Mouse (Mus musculus): ENCODE measurements around the gene Cipc. TPM values are rescaled to one million over a fixed set of nuclear protein-coding genes. Genes with fewer than 3 reads are reported as not detected.

Gene Cipc
- polyA plus RNA-seq, 1 experiment from 2014 or later = 23.3 TPM

DNA sequence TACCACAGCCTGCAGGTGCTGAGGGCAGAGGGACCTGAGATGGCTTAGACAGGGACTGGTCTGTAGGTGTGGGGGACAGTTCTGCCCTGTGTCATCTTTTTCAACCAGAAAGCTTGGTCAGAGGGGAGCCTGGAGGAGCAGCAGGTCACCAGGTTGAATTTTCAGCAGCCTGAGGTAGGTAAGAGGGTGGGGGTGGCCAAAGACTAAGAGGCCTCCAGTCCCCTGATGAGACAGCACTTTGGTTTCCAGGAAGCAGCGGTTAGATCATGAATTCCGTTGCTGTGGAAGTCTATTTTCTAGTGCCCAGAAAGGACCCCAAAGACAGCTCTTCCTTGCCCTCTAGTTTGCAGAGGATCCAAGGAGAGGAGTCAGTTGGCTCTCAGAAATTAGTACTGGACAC is 32.5 kb upstream of the Cipc start:
- 61% methylated on average over 2 of the region's 2 CpGs for WGBS

GRCm38 (mm10) chr12:86914756-86915155 is 32.1 kb upstream of the Cipc start:
- peaks cover 42% of the 10 kb centered on the region for H3K4me1 ChIP-seq
- H3K36me3 ChIP-seq = no peaks in the 10 kb centered on the region
- 0 out of 2 replicates have a peak, but pooled peaks cover 5% of the 10 kb centered on the region for H3K27me3 ChIP-seq
- H3K4me2 ChIP-seq = no peak overlapping the region
- ATAC-seq (ENCODE audit: insufficient number of reproducible peaks, low FRiP score, low TSS enrichment, low read depth) = no peak
- H3K9ac ChIP-seq = no peak overlapping the region
- WGBS = 48% methylated on average over 6 of the region's 6 CpGs
- no peak overlapping the region for H3K4me3 ChIP-seq
- 0 out of 2 replicates have a peak overlapping the region, but pooled peaks have one; percentile 33 for H3K27ac ChIP-seq
- H3K9me3 ChIP-seq = no peaks in the 10 kb centered on the region

More for the DNA sequence above, 32.5 kb upstream of the Cipc start:
- H3K4me1 ChIP-seq = peaks cover 40% of the 10 kb centered on the region
- H3K36me3 ChIP-seq = no peaks in the 10 kb centered on the region
- no peak overlapping the region for H3K9ac ChIP-seq
- 0 out of 2 replicates have a peak, but pooled peaks cover 5% of the 10 kb centered on the region for H3K27me3 ChIP-seq
- no peak overlapping the region for H3K4me3 ChIP-seq
- H3K27ac ChIP-seq = no peak overlapping the region
- no peak for ATAC-seq (ENCODE audit: insufficient number of reproducible peaks, low FRiP score, low TSS enrichment, low read depth)
- H3K4me2 ChIP-seq = no peak overlapping the region
- H3K9me3 ChIP-seq = no peaks in the 10 kb centered on the region

DNA sequence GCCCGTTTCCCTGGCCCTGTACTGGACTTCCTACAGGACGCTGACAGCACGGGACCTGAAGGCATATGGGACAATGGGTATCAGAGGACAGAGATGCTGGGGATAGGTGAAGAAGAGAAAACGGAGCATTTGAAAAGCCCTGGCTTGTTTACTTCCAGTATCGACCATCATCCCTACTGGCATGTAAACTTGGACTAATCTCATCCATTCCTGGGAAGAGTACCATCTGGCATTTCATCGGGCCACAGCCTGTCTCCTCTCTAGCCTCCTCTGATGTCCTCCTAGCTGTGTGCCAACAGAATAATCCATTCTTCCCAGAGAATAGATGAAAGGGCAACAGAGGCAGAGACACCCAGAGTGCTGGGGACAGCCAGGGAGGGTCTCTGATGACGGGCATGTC is 31.2 kb upstream of the Cipc start:
- H3K4me2 ChIP-seq = no peak overlapping the region
- H3K4me3 ChIP-seq = no peak overlapping the region
- ATAC-seq (ENCODE audit: insufficient number of reproducible peaks, low FRiP score, low TSS enrichment, low read depth) = no peak
- H3K36me3 ChIP-seq = no peaks in the 10 kb centered on the region
- H3K9me3 ChIP-seq = no peaks in the 10 kb centered on the region
- no peak overlapping the region for H3K9ac ChIP-seq
- WGBS = 78% methylated on average over 7 of the region's 7 CpGs
- H3K27me3 ChIP-seq = 0 out of 2 replicates have a peak, but pooled peaks cover 5% of the 10 kb centered on the region
- H3K27ac ChIP-seq = no peak overlapping the region
- H3K4me1 ChIP-seq = peaks cover 42% of the 10 kb centered on the region

GRCm38 (mm10) chr12:86916796-86917573 is 29.9 kb upstream of the Cipc start:
- no peaks in the 10 kb centered on the region for H3K36me3 ChIP-seq
- no peak overlapping the region for H3K9ac ChIP-seq
- no peak overlapping the region for H3K4me3 ChIP-seq
- peaks cover 33% of the 10 kb centered on the region for H3K4me1 ChIP-seq
- ATAC-seq (ENCODE audit: insufficient number of reproducible peaks, low FRiP score, low TSS enrichment, low read depth) = no peak
- WGBS = 80% methylated on average over 7 of the region's 7 CpGs
- no peak overlapping the region for H3K27ac ChIP-seq
- H3K4me2 ChIP-seq = no peak overlapping the region
- H3K27me3 ChIP-seq = 0 out of 2 replicates have a peak, but pooled peaks cover 5% of the 10 kb centered on the region
- H3K9me3 ChIP-seq = no peaks in the 10 kb centered on the region

- no peak for ATAC-seq (ENCODE audit: insufficient number of reproducible peaks, low FRiP score, low TSS enrichment, low read depth)
- Histone ChIP-seq H3K9me3 (no peaks in the 10 kb centered on the region), H3K27ac (no peak overlapping the region), H3K9ac (no peak overlapping the region), H3K4me3 (no peak overlapping the region), H3K4me2 (no peak overlapping the region), H3K27me3 (0 out of 2 replicates have a peak, but pooled peaks cover 5% of the 10 kb centered on the region), H3K4me1 (peaks cover 26% of the 10 kb centered on the region), H3K36me3 (no peaks in the 10 kb centered on the region)
- WGBS = 28% methylated on average over 11 of the region's 11 CpGs
These were observed 28.4 kb upstream of the Cipc start for GRCm38 (mm10) chr12:86918361-86918967.

DNA sequence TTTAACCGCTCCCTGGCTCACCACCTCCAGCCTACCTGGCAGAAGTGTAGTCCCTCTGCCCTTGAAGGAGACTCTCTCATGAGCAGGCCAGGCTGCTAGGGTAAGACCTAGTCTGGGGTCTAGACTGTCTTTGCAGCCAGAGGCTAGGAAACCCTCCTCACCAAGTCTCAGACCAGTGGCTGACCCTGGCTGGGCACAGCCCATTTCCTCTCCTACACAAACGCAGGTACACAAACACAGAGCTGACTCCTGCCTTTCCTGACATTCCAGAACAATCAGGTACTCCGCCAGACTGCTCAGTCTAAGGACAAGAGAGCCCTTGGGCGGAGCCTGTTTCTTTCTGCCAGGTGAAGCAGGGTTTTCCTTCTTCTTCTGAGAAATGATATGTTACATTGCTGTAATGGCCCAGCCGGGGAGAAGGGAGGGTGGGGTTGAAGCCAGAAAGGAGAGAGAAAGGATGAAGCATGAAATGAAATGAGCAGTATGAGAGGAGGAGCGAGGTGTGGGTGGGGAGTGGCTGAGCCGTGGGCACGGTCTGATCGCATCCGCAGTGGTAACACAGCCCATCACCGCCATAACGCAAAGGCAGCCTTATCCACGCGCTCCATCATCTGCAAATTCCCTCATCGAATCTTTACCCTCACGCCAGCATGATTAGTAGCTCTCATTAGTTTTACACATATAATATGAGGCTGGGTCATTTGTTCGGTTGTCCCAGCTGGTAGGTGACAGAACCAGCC is 27.7 kb upstream of the Cipc start:
- no peak overlapping the region for H3K9ac ChIP-seq
- ATAC-seq (ENCODE audit: insufficient number of reproducible peaks, low FRiP score, low TSS enrichment, low read depth) = no peak
- H3K9me3 ChIP-seq = no peaks in the 10 kb centered on the region
- WGBS = 76% methylated on average over 17 of the region's 17 CpGs
- 0 out of 2 replicates have a peak, but pooled peaks cover under 1% of the 10 kb centered on the region for H3K27me3 ChIP-seq
- peaks cover 27% of the 10 kb centered on the region for H3K4me1 ChIP-seq
- H3K4me3 ChIP-seq = no peak overlapping the region
- H3K4me2 ChIP-seq = no peak overlapping the region
- H3K36me3 ChIP-seq = no peaks in the 10 kb centered on the region
- H3K27ac ChIP-seq = 0 out of 2 replicates have a peak overlapping the region, but pooled peaks have one; percentile 29

DNA sequence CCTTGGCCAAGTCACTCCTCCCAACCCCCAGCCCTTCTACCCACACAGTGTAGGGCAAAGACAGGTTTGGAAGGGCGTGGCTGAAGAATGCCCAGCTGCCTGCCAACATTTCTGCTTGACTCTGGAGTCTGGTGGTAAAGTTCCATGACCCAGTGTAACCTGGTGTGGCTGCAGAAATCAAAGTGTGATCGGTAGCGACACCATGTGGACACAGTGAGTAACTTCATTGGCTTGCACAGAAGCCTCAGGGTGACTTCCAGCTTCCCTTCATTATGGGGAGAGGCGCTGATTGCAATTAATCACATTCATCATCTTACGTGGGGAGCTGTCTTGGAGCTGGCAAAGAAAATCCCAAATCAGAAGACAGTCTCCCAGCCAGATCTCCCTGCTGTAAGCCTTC is 23.0 kb upstream of the Cipc start:
- no peak overlapping the region for H3K9ac ChIP-seq
- no peaks in the 10 kb centered on the region for H3K27me3 ChIP-seq
- WGBS = 5% methylated on average over 5 of the region's 5 CpGs
- no peaks in the 10 kb centered on the region for H3K36me3 ChIP-seq
- no peak overlapping the region for H3K4me3 ChIP-seq
- no peaks in the 10 kb centered on the region for H3K9me3 ChIP-seq
- H3K4me2 ChIP-seq = no peak overlapping the region
- H3K27ac ChIP-seq = no peak overlapping the region
- H3K4me1 ChIP-seq = peaks cover 13% of the 10 kb centered on the region; the same call in 1 of the 2 replicates
- no peak for ATAC-seq (ENCODE audit: insufficient number of reproducible peaks, low FRiP score, low TSS enrichment, low read depth)

- 77% methylated on average over 6 of the region's 6 CpGs for WGBS
- no peak for ATAC-seq (ENCODE audit: insufficient number of reproducible peaks, low FRiP score, low TSS enrichment, low read depth)
These were observed 15.7 kb upstream of the Cipc start for GRCm38 (mm10) chr12:86930934-86931729.

DNA sequence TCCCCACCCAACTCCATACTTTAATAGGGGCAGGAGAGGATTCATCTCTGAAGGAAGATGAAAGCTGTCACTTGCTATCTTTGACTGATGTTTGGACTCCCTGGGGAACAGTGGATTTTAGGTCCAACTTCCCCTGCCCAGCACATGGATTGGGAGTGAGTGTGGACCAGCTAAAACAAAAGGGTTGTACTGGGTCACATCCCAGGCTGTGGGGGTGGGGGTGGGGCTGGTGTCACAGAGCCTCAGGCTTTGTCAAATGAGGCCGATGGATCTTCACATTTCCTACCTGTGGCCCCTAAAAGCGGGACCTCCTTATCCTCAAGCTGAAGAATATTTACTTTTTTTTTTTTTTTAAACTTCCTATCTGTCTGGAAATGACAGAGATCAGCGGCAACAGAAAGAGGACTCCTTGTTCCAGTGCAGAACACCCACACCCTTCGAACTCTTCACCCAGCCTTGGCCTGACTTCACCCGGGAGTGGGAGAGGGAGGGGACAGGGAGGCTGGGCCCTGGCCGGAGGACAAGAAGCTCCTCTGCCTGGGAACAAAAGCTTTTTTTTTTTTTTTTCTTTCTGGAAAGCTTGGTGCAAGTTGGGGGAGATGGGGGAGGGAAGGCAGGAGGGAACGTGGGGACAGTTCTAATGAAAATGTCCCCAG is 14.8 kb upstream of the Cipc start:
- 20% methylated on average over 7 of the region's 7 CpGs for WGBS
- Histone ChIP-seq H3K27ac (no peak overlapping the region), H3K36me3 (no peaks in the 10 kb centered on the region), H3K9me3 (no peaks in the 10 kb centered on the region), H3K4me3 (no peak overlapping the region), H3K27me3 (no peaks in the 10 kb centered on the region), H3K9ac (no peak overlapping the region), H3K4me2 (no peak overlapping the region), H3K4me1 (peaks cover 10% of the 10 kb centered on the region)
- no peak for ATAC-seq (ENCODE audit: insufficient number of reproducible peaks, low FRiP score, low TSS enrichment, low read depth)

More at GRCm38 (mm10) chr12:86930934-86931729, 15.7 kb upstream of the Cipc start:
- H3K4me1 ChIP-seq = peaks cover 10% of the 10 kb centered on the region
- no peak overlapping the region for H3K4me3 ChIP-seq
- no peaks in the 10 kb centered on the region for H3K36me3 ChIP-seq
- H3K9ac ChIP-seq = no peak overlapping the region
- H3K27me3 ChIP-seq = no peaks in the 10 kb centered on the region
- no peaks in the 10 kb centered on the region for H3K9me3 ChIP-seq
- H3K4me2 ChIP-seq = no peak overlapping the region
- no peak overlapping the region for H3K27ac ChIP-seq

- H3K4me1 ChIP-seq = peaks cover 10% of the 10 kb centered on the region
- H3K27ac ChIP-seq = no peak overlapping the region
- no peak overlapping the region for H3K9ac ChIP-seq
- no peaks in the 10 kb centered on the region for H3K9me3 ChIP-seq
- WGBS = 33% methylated on average over 6 of the region's 6 CpGs
- no peak for ATAC-seq (ENCODE audit: insufficient number of reproducible peaks, low FRiP score, low TSS enrichment, low read depth)
- no peak overlapping the region for H3K4me2 ChIP-seq
- H3K4me3 ChIP-seq = no peak overlapping the region
- H3K36me3 ChIP-seq = no peaks in the 10 kb centered on the region
- H3K27me3 ChIP-seq = no peaks in the 10 kb centered on the region
These were observed 14.3 kb upstream of the Cipc start for GRCm38 (mm10) chr12:86932575-86932952.

DNA sequence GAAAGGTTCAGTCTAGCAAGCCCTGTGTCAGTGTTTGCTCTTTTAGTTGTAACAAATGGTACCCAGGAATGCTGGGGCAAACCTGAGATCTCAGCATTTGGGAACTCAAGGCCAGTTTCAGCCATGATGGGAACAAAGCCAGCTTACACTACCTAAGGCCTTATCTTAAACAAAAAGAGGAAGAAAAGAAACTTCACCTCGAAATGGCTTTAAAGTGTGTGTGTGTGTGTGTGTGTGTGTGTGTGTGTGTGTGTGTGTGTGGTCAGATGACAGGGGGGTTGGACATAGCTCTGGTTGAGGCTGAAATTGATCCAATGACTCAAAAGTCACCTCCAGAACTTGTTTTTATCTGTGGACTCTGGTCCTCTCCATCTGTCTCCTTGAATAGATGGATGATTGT is 12.1 kb upstream of the Cipc start:
- no peak overlapping the region for H3K9ac ChIP-seq
- WGBS = 73% methylated on average over 1 of the region's 1 CpGs
- no peak overlapping the region for H3K4me3 ChIP-seq
- no peaks in the 10 kb centered on the region for H3K27me3 ChIP-seq
- no peaks in the 10 kb centered on the region for H3K36me3 ChIP-seq
- H3K4me2 ChIP-seq = no peak overlapping the region
- no peaks in the 10 kb centered on the region for H3K9me3 ChIP-seq
- H3K27ac ChIP-seq = no peak overlapping the region
- no peak for ATAC-seq (ENCODE audit: insufficient number of reproducible peaks, low FRiP score, low TSS enrichment, low read depth)
- H3K4me1 ChIP-seq = peaks cover 10% of the 10 kb centered on the region
